Mouse (Mus musculus) 3T3-L1 (cell line): ENCODE data around the gene C2.
A peak's percentile ranks its signal among the peaks of the same experiment; 100 is the strongest.
"Not testable (repeated sequence)": the region's sequence is repeated elsewhere in the genome, so short reads cannot be mapped to it uniquely, and the experiment has no call there.

Experiments
- DNase-seq: peaks from one replicate; pipeline ENCODE4 v3.0.0-alpha.2; 2015; ENCODE audit warnings: low read depth, low spot score

The C2 gene

DNA sequence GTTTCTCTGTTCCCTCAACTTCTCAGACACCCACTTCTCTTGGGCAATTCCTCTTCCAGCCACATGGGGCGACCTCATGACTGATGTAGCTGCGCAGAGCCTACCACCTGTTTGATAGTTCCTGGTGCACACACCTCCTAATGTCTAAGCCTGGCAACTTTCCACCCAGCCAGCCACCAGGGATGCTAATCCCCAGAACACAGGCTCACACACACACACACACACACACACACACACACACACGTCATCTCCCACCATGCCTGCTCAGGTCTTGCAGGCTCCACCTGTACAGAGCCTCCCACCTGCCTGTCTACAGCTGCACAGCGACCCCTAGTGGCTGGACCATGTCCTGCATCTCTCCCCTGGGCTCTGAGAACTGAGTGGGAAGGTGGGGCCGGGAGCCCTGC lies 13.9 kb upstream of the C2 start:
- DNase-seq = peak; percentile 78

DNA sequence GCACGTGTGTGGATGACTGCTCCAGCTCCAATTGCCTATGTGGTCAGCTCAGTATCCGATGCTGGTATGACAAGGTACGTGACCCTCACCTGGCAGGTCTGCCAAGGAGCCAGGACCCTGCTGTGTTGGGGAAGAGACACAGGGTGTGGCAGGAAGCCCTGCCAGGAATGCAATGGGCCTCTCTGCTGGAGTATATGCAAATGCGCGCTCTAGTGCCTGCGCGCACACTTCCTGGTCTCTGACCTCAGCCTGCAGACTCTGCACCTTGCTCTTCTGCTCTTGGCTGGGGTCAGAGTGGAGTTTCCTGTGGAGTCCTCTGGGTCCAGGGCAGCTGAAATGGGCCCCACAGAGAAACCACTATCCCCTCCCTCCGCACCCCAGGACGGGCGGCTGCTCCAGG lies 12.9 kb upstream of the C2 start:
- no peak for DNase-seq

DNA sequence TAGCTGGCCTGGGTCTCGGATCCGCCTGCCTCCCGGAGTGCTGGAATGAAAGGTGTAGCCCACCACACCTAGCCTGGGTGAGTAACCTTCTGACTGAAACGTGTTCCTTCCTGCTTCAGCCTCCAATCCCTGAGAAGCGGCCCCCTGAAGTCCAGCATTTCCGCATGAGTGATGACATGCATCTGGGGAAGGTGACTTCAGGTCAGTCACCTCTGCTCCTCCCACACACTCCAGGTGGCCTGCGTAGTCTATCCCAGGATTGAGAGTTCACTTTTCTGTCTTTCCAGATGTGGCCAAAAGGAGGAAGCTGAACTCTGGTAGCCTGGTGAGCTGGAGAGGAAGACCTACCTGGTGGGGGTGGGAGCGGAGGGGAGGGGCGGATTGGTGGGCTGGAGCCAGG lies 4.8 kb upstream of the C2 start:
- DNase-seq = no peak

DNA sequence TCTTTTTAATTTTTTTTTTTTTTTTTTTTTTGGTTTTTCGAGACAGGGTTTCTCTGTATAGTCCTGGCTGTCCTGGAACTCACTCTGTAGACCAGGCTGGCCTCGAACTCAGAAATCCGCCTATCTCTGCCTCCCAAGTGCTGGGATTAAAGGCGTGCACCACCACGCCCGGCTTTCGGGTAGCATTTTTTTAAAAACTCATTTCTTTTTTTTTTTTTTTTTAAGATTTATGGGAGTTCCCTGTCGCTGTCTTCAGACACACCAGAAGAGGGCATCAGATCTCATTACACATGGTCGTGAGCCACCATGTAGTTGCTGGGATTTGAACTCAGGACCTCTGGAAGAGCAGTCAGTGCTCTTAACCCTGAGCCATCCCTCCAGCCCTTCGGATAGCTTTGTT lies 3.9 kb upstream of the C2 start:
- DNase-seq = not testable (repeated sequence)

DNA sequence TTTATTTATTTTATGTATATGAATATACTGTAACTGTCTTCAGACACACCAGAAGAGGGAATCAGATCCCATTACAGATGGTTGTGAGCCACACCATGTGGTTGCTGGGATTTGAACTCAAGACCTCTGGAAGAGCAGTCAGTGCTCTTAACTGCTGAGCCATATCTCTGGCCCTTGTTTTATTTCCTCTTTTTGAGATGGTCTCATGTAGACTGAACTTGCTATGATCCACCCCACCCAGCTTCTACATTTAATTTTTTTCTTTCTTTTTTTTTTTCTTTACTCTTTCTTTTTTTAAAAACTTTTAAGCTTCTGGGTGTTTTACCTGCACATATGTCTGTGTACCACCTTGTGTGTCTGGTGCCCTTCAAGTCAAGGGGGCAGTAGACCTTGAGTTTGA lies 2.8 kb upstream of the C2 start:
- DNase-seq = not testable (repeated sequence)

DNA sequence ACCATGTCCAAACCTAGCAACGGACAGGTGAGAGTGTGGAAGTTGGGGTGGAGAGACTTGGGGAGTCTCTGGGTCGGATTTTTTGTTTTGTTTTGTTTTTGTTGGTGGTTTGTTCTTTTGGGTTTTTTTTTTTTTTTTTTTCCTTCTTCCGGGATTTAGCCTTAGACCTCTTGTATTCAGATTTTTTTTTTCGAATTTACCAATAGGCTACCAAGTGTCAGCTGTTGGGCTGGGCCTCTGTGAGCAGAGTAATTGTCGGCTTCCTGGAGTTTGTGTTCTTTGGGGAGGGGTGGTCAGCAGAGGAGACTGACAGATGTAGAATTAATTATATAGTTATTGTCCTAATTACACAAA lies 1.8 kb upstream of the C2 start:
- peak; percentile 86 for DNase-seq

DNA sequence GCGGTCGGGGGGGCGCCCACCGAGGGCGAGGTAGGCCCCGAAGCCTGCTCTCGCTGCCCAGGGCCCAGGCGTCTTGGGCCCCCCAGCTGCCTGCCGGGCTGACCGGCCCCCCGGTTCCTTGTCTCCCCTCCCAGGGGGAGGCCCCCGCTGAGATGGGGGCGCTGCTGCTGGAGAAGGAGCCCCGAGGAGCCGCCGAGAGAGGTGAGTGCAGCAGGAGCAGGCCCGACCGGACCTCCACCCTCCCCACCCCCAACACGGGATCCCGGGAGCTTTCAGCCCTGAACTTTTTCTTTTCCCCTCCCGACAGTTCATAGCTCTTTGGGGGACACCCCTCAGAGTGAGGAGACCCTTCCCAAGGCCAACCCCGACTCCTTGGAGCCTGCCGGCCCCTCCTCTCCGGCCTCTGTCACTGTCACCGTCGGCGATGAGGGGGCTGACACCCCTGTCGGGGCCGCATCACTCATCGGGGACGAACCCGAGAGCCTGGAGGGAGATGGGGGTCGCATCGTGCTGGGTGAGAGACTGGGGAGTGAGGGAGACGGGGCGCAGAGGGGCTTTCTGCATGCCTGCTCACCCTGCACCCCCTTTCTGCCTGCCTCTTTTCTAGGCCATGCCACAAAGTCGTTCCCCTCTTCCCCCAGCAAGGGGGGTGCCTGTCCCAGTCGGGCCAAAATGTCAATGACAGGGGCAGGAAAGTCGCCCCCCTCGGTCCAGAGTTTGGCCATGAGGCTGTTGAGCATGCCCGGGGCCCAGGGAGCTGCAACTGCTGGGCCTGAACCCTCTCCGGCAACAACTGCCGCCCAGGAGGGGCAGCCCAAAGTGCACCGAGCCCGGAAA lies 1.2 kb upstream of the C2 start:
- peak; percentile 49 for DNase-seq

DNA sequence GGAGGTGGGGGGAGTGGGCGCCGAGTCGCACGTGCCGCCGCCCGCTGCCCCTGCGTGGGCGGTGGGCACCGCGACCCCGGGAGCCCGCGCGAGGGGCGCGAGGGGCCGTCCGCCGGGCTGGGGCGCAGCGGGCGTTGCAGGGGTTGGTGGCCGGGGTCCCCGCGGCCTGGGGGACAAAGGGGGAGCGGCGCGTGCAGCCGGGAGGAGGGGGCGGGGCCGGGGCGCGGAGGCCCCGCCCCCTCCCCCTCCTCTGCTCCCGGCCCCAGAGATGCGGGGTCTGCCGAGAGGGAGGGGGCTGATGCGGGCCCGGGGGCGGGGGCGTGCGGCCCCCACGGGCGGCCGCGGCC lies 614 bp upstream of the C2 start:
- no peak for DNase-seq

DNA sequence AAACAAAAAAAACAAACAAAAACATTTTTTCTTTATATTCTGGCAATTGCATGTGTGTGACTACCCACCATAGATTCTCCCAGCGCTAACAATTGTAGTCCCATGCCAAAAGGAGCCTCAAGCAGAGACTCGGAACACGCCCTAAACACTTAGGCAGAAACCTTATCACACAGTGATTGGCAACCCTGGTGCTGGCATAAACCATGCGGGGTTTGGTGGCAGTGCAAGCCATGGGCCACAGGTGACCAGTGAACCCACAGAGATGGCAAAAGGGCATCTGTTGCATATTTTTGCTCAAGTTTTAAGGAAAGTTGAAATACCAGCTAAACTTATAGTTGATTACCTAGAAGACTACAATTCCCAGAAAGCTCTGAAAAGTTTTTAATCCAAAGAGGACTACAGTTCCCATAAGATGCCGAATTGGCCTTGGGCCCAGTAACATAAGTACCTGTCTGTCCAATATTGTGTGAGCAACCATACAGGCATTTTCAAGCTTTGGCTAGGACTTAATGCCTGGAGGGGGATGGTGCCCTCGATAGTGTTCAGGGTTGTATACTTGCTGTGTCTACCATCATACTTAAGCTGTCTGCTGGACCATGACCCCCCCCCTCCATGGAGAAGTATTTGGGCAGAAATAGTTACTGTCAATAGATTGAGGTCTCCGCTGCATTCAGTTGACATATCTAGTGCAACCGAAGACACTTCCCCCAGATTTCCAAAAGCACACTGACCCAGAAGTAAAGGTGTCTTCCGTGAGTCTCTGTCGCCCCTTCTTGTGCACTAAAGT lies 499 bp downstream of the C2 start:
- DNase-seq = peak; percentile 95

DNA sequence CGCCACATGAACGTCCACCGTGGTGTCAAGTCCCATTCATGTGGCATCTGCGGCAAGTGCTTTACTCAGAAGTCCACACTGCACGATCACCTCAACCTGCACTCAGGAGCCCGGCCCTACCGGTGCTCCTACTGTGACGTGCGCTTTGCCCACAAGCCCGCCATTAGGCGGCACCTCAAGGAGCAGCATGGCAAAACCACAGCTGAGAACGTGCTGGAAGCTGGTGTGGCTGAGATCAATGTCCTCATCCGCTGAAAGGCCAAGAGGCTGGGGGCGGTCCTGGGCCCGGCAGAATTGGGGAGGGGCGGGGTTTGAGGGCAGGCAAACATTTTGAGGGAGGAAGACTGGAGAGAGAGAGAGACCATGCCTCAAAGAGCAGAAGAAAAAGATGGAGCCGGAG lies 1.7 kb downstream of the C2 start:
- DNase-seq = no peak

DNA sequence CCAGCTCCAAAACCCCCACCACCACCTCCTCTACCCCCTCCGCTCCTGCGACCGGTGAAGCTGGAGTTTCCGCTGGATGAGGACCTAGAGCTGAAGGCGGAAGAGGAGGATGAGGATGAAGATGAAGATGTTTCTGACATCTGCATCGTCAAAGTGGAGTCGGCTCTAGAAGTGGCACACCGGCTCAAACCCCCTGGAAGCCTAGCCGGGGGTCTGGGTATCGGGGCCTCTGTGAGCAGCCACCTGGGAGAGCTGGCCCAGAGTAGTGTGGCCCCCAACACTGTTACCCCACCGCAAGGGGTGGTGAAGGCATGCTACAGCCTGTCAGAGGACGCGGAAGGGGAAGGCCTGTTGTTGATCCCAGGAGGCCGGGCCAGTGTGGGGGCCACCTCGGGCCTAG lies 2.3 kb downstream of the C2 start:
- DNase-seq = no peak

DNA sequence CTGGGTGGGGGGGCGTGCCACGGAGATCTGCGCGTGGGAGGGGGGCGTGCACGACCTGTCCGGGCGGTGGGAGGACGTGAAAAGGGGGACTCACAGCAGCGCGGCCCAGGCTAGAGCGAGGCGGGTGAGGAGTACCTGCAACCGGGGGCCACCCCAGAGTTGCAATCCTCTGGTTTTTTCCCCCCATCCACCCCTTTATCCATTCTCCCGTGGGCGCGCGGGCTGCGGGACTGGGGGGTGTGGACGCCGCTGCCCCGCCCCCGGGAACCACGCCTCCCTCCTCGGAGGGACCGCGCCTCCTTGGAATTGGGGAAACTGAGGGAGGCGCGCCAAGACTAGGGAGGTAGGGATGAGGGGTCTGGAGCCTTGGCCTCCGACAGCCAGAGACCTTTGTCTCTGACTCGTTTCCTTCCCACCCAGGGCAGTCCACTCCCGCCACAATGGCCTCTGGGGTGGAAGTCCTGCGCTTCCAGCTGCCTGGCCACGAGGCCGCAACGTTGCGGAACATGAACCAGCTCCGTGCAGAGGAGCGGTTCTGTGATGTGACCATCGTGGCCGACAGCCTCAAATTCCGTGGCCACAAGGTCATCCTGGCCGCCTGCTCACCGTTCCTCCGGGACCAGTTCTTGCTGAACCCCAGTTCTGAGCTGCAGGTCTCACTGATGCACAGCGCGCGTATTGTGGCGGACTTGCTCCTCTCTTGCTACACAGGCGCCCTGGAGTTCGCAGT lies 3.1 kb downstream of the C2 start:
- DNase-seq = peak; percentile 56

DNA sequence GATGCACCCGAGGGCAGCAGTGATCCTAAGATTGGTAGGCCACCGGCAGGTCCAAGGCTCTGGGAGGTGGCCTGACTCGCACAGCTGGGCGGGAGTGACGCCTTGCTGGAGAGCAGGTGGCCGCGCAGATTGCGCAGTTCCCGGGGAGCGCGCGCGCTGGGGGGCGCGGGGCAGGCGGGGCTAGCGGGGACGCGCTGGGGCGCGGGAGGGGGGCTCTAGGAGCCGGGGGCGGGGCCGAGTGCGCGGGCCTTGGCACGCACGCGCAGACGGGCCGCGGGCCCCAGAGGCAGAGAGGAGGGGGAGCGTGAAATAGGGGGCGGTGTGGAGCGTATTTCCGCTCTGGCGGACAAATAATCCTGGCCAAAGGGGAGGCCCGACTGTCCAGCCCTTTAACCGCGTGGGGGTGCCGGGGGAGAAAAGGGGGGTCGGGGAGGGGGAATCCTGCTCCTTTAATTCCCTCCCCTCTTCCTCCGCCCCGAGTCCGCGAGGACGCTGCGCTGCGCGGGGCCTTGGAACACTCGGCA lies 3.9 kb downstream of the C2 start:
- peak; percentile 94 for DNase-seq

DNA sequence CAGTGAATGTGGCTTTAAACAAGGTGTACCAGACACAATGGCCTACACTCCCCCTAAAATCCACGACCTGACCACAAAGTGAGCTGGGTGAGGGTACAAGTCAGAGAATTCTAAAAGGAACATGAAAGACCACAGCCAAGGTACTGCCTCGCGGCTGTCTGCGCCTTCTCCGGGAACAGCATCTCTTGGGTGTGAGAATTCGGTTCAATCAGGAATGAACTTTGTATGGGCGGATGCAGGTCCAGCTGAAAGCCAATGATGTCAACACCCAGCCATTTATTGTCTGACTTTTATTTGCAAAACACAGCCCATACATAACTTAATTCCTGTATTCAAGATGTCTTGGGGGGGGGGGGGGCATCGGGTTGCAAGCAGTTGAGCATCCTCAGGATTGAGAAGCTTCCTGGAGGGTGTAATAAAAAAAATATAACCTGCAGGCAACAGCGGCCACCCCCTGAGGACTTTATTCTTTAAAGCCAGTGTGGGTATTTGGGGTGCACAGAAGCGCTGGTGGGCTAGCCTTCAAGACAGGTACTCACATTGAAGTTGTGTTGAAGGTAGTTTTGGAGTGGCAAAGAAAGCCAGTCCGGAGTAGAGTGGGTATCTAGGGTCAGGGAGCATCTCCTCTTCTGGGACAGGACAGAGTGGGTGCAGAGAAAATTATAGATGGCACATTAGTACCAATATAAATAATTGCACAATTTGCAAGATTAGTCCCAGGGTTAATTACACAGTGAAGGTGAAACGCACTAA lies 4.8 kb downstream of the C2 start:
- DNase-seq = no peak

DNA sequence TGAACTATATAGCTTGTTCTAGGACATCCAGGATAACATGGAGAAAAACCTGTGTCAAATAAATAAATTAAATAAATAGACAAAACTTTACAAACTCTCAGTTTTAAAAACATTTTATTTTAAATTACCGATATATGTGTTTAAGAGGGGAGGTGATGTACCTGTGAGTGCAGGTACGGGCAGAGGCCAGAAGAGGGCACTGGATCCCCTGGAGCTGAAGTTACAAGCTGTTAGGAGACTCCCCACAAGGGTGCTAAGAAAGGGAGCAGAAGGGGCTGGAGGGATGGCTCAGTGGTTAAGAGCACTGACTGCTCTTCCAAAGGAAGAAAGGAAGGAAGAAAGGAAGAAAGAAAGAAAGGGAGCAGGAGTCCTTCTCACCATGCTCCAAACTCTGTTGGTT lies 6.7 kb downstream of the C2 start:
- no peak for DNase-seq

DNA sequence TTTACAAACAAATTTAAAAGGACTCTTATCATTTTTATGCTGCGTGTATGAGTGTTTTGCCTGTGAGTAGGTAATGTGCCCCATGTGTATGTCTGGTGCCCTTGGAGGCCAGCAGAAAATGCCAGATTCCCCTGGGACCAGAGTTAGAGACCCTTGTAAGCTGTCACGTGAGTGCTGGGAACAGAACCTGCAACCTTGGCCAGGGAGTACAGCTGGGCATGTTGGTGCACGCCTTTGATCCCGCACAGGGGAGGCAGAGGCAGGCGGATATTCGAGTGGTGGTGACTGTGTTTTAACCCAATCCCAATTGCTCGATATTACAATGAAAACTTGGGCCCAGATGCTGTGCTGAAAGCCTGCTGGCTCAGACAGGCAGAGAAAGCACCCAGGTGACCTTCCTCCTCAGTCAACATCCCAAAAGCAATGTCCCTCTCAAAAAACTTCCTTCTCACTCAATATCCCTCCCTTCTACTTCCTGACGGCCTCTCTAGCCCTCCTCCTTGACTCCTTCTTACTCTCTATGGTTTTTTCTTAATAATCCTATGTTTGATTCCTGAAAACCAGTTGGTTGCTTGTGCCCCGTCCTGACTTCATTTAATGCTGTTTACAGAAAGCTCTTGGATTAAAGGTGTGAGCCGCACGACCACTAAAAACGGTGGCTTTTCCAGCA lies 7.9 kb downstream of the C2 start:
- DNase-seq = no peak

DNA sequence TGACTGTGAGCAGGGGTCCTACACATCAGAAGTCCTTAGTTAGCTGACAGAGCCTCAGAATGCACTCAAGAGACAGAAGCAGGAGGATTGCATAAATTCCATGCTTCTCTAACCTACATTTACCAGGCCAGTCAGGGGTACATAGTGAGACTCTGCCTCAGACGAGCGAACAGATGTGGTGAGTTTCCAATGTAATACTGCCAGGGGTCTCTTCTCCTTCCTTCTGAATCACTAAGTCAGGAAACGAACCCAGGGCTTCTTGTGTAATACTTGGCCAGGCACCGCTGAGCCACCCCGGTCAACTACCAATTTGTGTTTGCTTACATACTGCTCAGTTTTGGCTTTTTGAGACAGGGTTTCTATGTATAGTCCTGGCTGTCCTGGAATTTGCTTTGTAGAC lies 10.1 kb downstream of the C2 start:
- no peak for DNase-seq

DNA sequence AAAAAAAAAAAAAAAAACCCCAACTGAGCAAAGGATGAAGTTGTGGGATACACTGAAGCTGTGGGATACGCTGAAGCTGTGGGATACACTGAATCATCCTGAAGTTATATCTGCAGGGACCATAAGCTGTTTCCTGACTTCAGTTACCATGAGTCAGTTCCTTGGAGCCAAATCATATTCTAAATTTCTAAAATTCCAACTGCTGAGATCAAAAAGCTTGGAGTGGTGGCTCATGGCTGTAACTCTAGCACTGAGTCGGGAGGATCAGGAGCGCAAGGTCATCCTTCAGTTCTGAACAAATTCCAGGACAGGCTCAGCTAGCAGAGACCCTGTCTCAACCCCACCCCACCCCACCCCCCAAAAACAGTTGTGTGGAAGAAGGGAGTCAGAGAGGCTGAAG lies 12.4 kb downstream of the C2 start:
- DNase-seq = peak; percentile 82

DNA sequence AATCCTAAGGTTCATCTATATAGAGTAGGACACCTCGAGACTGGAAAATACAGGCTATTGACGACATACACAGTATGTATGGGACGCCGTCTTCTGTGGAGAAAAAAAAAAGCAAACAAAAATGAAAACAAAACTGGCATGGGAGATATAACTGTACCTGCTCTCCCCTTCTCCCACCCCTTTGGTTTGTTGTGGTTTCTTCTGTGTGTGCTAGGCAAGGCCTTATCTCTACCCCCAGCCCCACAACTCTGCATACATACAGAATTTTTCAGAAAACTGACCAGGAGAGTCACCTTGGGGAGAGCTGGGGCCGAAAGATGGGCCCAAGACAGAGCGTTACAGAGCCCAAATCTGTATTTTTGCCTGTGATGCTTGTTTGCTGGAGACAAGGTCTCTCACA lies 13.4 kb downstream of the C2 start:
- no peak for DNase-seq

DNA sequence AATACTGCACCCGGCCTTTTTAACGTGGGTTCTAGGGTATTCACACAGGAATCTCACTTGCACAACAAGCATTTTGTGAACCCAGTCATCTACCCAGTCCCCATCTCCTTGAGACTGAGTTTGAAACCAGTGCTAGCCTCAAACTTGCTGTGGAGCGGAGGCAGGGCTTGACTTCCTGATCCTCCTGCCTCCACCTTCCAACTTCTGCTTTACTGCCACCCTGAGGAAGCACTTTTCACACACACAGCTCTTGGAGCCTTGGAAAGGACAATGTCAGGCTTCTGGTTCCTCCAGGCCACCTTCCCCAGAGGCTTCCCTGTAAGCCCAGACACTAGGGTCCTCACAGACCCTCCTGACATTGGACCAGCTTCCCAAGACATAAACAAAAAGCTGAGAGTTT lies 14.7 kb downstream of the C2 start:
- DNase-seq = peak; percentile 48

DNA sequence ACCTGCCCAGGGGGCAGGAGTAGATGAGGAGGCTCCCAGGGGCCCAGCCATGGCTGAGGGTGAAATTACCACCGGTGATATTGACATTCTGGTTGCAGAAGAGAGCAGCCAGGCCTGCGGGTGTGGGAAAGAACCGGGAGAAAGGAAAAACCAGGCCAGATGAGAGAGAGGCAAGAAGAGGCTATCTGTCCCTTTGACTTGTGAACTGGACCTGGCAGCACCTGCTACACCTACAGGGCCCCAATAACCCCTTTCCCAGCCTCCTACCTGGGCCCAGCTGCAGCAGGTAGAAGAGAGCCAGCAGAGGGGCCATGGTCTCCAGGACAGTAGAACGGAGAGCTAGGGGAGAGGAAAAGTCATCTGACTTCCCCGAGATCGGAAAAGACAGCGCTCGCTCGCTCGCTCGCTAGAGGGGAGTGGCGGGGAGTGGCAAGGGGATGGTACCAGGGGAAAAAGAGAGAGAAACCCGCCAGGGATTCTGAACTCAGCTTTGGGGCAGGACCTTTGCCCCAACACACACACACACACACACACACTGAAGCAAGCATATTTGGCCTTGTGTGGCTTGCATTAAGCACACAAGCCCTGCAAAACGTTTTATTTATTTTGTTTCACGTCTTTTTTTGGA lies 16.3 kb downstream of the C2 start, which contains the start of gene Gm20547:
Gene Gm20547, minus strand, starts transcription at position 360 of the 628 bp plus-strand sequence.
- no peak for DNase-seq
